Mouse (Mus musculus): ENCODE measurements at regions not wholly inside any gene's neighbourhood (a gene's known extent, or its start where the extent isn't known, plus 50 kb on each side); places are given as distances from the start of the nearest gene placed in this dataset.
A peak's percentile ranks its signal among the peaks of the same experiment; 100 is the strongest.

- H3K9me3 ChIP-seq (replicated peaks; ENCODE audit: control insufficient read depth, low read length), result no peaks in the 10 kb centered on the region; the same call in 1 of the 2 replicates
- H3K27ac ChIP-seq (ENCODE audit: low read depth, low read length), result no peak overlapping the region
- WGBS (ENCODE audit: insufficient replicate concordance), result 73% methylated on average over 5 of the region's 5 CpGs
- H3K4me3 ChIP-seq (ENCODE audit: low read depth, low read length), result no peak overlapping the region
- no peak overlapping the region for H3K4me2 ChIP-seq
- H3K9ac ChIP-seq (ENCODE audit: low read depth, low read length), result no peak overlapping the region
- H3K27me3 ChIP-seq (ENCODE audit: control insufficient read depth, insufficient read depth, low read length), result no peaks in the 10 kb centered on the region
- peaks cover 9% of the 10 kb centered on the region; the same call in 1 of the 2 replicates for H3K4me1 ChIP-seq (ENCODE audit: control insufficient read depth, insufficient read depth, low read length)
- no peaks in the 10 kb centered on the region for H3K36me3 ChIP-seq (ENCODE audit: control insufficient read depth, insufficient read depth, low read length)
- no peak for ATAC-seq (replicated peaks; ENCODE audit: insufficient number of reproducible peaks, low FRiP score, low TSS enrichment)
Measured at GRCm38 (mm10) chr1:119346634-119347155, 75.4 kb downstream of the Inhbb start.

- Histone ChIP-seq H3K9me3 (replicated peaks; ENCODE audit: control insufficient read depth, low read length) (no peaks in the 10 kb centered on the region), H3K27ac (ENCODE audit: low read depth, low read length) (no peak overlapping the region), H3K4me2 (no peak overlapping the region), H3K4me3 (ENCODE audit: low read depth, low read length) (no peak overlapping the region), H3K27me3 (ENCODE audit: control insufficient read depth, insufficient read depth, low read length) (no peaks in the 10 kb centered on the region), H3K9ac (ENCODE audit: low read depth, low read length) (no peak overlapping the region), H3K4me1 (ENCODE audit: control insufficient read depth, insufficient read depth, low read length) (peaks cover 9% of the 10 kb centered on the region; the same call in 1 of the 2 replicates), H3K36me3 (ENCODE audit: control insufficient read depth, insufficient read depth, low read length) (no peaks in the 10 kb centered on the region)
- WGBS (ENCODE audit: insufficient replicate concordance), result 51% methylated on average over 7 of the region's 7 CpGs
- no peak for ATAC-seq (replicated peaks; ENCODE audit: insufficient number of reproducible peaks, low FRiP score, low TSS enrichment)
Measured at GRCm38 (mm10) chr1:119345115-119345791, 76.8 kb downstream of the Inhbb start.

GRCm38 (mm10) chr1:119344046-119344445, 78.0 kb downstream of the Inhbb start:
- H3K9ac ChIP-seq (ENCODE audit: low read depth, low read length), result no peak overlapping the region
- no peak overlapping the region for H3K27ac ChIP-seq (ENCODE audit: low read depth, low read length)
- no peak for ATAC-seq (replicated peaks; ENCODE audit: insufficient number of reproducible peaks, low FRiP score, low TSS enrichment)
- H3K9me3 ChIP-seq (replicated peaks; ENCODE audit: control insufficient read depth, low read length), result no peaks in the 10 kb centered on the region
- no peaks in the 10 kb centered on the region for H3K36me3 ChIP-seq (ENCODE audit: control insufficient read depth, insufficient read depth, low read length)
- no peaks in the 10 kb centered on the region for H3K27me3 ChIP-seq (ENCODE audit: control insufficient read depth, insufficient read depth, low read length)
- WGBS (ENCODE audit: insufficient replicate concordance), result 47% methylated on average over 4 of the region's 4 CpGs
- no peak overlapping the region for H3K4me2 ChIP-seq
- H3K4me3 ChIP-seq (ENCODE audit: low read depth, low read length), result no peak overlapping the region
- peaks cover 8% of the 10 kb centered on the region; the same call in 1 of the 2 replicates for H3K4me1 ChIP-seq (ENCODE audit: control insufficient read depth, insufficient read depth, low read length)

- no peaks in the 10 kb centered on the region for H3K9me3 ChIP-seq (replicated peaks; ENCODE audit: control insufficient read depth, low read length)
- ATAC-seq (replicated peaks; ENCODE audit: insufficient number of reproducible peaks, low FRiP score, low TSS enrichment), result no peak
- WGBS (ENCODE audit: insufficient replicate concordance), result 26% methylated on average over 13 of the region's 13 CpGs
Measured at GRCm38 (mm10) chr1:119335171-119335570, 86.9 kb downstream of the Inhbb start.

GRCm38 (mm10) chr1:119330751-119331326, 91.2 kb downstream of the Inhbb start:
- Histone ChIP-seq H3K36me3 (ENCODE audit: control insufficient read depth, insufficient read depth, low read length) (no peaks in the 10 kb centered on the region), H3K4me2 (no peak overlapping the region), H3K27ac (ENCODE audit: low read depth, low read length) (no peak overlapping the region), H3K4me1 (ENCODE audit: control insufficient read depth, insufficient read depth, low read length) (no peaks in the 10 kb centered on the region; the same call in 1 of the 2 replicates), H3K9ac (ENCODE audit: low read depth, low read length) (no peak overlapping the region), H3K9me3 (replicated peaks; ENCODE audit: control insufficient read depth, low read length) (no peaks in the 10 kb centered on the region), H3K4me3 (ENCODE audit: low read depth, low read length) (no peak overlapping the region), H3K27me3 (ENCODE audit: control insufficient read depth, insufficient read depth, low read length) (peaks cover 5% of the 10 kb centered on the region; the same call in 1 of the 2 replicates)
- no peak for ATAC-seq (replicated peaks; ENCODE audit: insufficient number of reproducible peaks, low FRiP score, low TSS enrichment)
- WGBS (ENCODE audit: insufficient replicate concordance), result 65% methylated on average over 4 of the region's 4 CpGs

More at GRCm38 (mm10) chr1:119335171-119335570, 86.9 kb downstream of the Inhbb start:
- H3K9ac ChIP-seq (ENCODE audit: low read depth, low read length), result no peak overlapping the region
- no peak overlapping the region for H3K4me3 ChIP-seq (ENCODE audit: low read depth, low read length)
- H3K4me2 ChIP-seq, result no peak overlapping the region
- H3K36me3 ChIP-seq (ENCODE audit: control insufficient read depth, insufficient read depth, low read length), result no peaks in the 10 kb centered on the region
- no peaks in the 10 kb centered on the region for H3K4me1 ChIP-seq (ENCODE audit: control insufficient read depth, insufficient read depth, low read length)
- no peak overlapping the region for H3K27ac ChIP-seq (ENCODE audit: low read depth, low read length)
- H3K27me3 ChIP-seq (ENCODE audit: control insufficient read depth, insufficient read depth, low read length), result no peaks in the 10 kb centered on the region

- no peak for ATAC-seq (replicated peaks; ENCODE audit: insufficient number of reproducible peaks, low FRiP score, low TSS enrichment)
- no peaks in the 10 kb centered on the region for H3K36me3 ChIP-seq (ENCODE audit: control insufficient read depth, insufficient read depth, low read length)
- H3K27me3 ChIP-seq (ENCODE audit: control insufficient read depth, insufficient read depth, low read length), result peaks cover 5% of the 10 kb centered on the region; the same call in 1 of the 2 replicates
- H3K4me2 ChIP-seq, result no peak overlapping the region
- no peak overlapping the region for H3K27ac ChIP-seq (ENCODE audit: low read depth, low read length)
- H3K4me3 ChIP-seq (ENCODE audit: low read depth, low read length), result no peak overlapping the region
- WGBS (ENCODE audit: insufficient replicate concordance), result 32% methylated on average over 7 of the region's 7 CpGs
- no peaks in the 10 kb centered on the region for H3K9me3 ChIP-seq (replicated peaks; ENCODE audit: control insufficient read depth, low read length)
- H3K9ac ChIP-seq (ENCODE audit: low read depth, low read length), result no peak overlapping the region
- no peaks in the 10 kb centered on the region; the same call in 1 of the 2 replicates for H3K4me1 ChIP-seq (ENCODE audit: control insufficient read depth, insufficient read depth, low read length)
Measured at GRCm38 (mm10) chr1:119329693-119330434, 92.2 kb downstream of the Inhbb start.

- peaks cover 5% of the 10 kb centered on the region; the same call in 1 of the 2 replicates for H3K27me3 ChIP-seq (ENCODE audit: control insufficient read depth, insufficient read depth, low read length)
- H3K27ac ChIP-seq (ENCODE audit: low read depth, low read length), result no peak overlapping the region
- no peak for ATAC-seq (replicated peaks; ENCODE audit: insufficient number of reproducible peaks, low FRiP score, low TSS enrichment)
- no peak overlapping the region for H3K4me2 ChIP-seq
- WGBS (ENCODE audit: insufficient replicate concordance), result 31% methylated on average over 15 of the region's 15 CpGs
- H3K9ac ChIP-seq (ENCODE audit: low read depth, low read length), result 0 out of 2 replicates have a peak overlapping the region, but pooled peaks have one; percentile 16
- no peak overlapping the region for H3K4me3 ChIP-seq (ENCODE audit: low read depth, low read length)
- H3K4me1 ChIP-seq (ENCODE audit: control insufficient read depth, insufficient read depth, low read length), result no peaks in the 10 kb centered on the region; the same call in 1 of the 2 replicates
- H3K36me3 ChIP-seq (ENCODE audit: control insufficient read depth, insufficient read depth, low read length), result no peaks in the 10 kb centered on the region
- H3K9me3 ChIP-seq (replicated peaks; ENCODE audit: control insufficient read depth, low read length), result no peaks in the 10 kb centered on the region
Measured at GRCm38 (mm10) chr1:119328921-119329692, 92.9 kb downstream of the Inhbb start.

- WGBS (ENCODE audit: insufficient replicate concordance), result 66% methylated on average over 8 of the region's 8 CpGs
- no peaks in the 10 kb centered on the region for H3K9me3 ChIP-seq (replicated peaks; ENCODE audit: control insufficient read depth, low read length)
- H3K4me2 ChIP-seq, result no peak overlapping the region
- H3K4me1 ChIP-seq (ENCODE audit: control insufficient read depth, insufficient read depth, low read length), result no peaks in the 10 kb centered on the region; the same call in 1 of the 2 replicates
- H3K27ac ChIP-seq (ENCODE audit: low read depth, low read length), result no peak overlapping the region
- H3K4me3 ChIP-seq (ENCODE audit: low read depth, low read length), result no peak overlapping the region
- ATAC-seq (replicated peaks; ENCODE audit: insufficient number of reproducible peaks, low FRiP score, low TSS enrichment), result no peak
- no peak overlapping the region for H3K9ac ChIP-seq (ENCODE audit: low read depth, low read length)
- peaks cover 5% of the 10 kb centered on the region; the same call in 1 of the 2 replicates for H3K27me3 ChIP-seq (ENCODE audit: control insufficient read depth, insufficient read depth, low read length)
- no peaks in the 10 kb centered on the region for H3K36me3 ChIP-seq (ENCODE audit: control insufficient read depth, insufficient read depth, low read length)
Measured at GRCm38 (mm10) chr1:119324551-119324950, 97.5 kb downstream of the Inhbb start.
